Comparison of ENCODE assay signal across 9 mouse cellular contexts in genomic region chr2:160621661-160622211, GRCm38 (mm10). TPM values are rescaled to one million over a fixed set of nuclear protein-coding genes. Genes with fewer than 3 reads are reported as not detected.
DNase-seq lines count a peak whose midpoint lies in the region; ATAC-seq lines count a peak whose summit lies in the region.
"Had no signal": no experiment of that assay in that cellular context is flagged by ENCODE, and none has a peak within 500 bp of the region (broad histone marks: within the 10 kb centered on the region; RNA-seq: fewer than 3 reads in every experiment).

No protein-coding gene starts in this region.

- no peak overlapping the region for H3K4me3 ChIP-seq in heart, embryonic 14.5 days (ENCODE audit: control insufficient read depth in 1 of 2, insufficient read depth in 1 of 2, low read depth in 1 of 2, low read length in 2 of 2)
- H3K4me3 ChIP-seq in lung, embryonic 15.5 days: peak overlapping the region; percentile 7; the same call in 1 of the 2 replicates
- H3K4me3 ChIP-seq: midbrain, embryonic 12.5 days had no signal

- H3K36me3 ChIP-seq in heart, embryonic 14.5 days (ENCODE audit: control insufficient read depth, insufficient read depth, low read length): no peaks in the 10 kb centered on the region
- no peaks in the 10 kb centered on the region for H3K36me3 ChIP-seq in lung, embryonic 15.5 days
- H3K36me3 ChIP-seq: midbrain, embryonic 12.5 days had no signal

- H3K4me1 ChIP-seq in heart, embryonic 14.5 days (ENCODE audit: control insufficient read depth in 2 of 2, insufficient read depth in 2 of 2, low read length in 2 of 2): peaks cover 18 to 25% of the 10 kb centered on the region in 2 experiments
- peaks cover 39% of the 10 kb centered on the region for H3K4me1 ChIP-seq in lung, embryonic 15.5 days

- H3K9ac ChIP-seq in heart, embryonic 14.5 days (ENCODE audit: low read length): no peak overlapping the region
- no peak overlapping the region for H3K9ac ChIP-seq in lung, embryonic 15.5 days
- H3K9ac ChIP-seq: midbrain, embryonic 12.5 days had no signal

- H3K9me3 ChIP-seq in heart, embryonic 14.5 days (ENCODE audit: control insufficient read depth, low read length): no peaks in the 10 kb centered on the region
- H3K9me3 ChIP-seq in lung, embryonic 15.5 days: no peaks in the 10 kb centered on the region
- H3K9me3 ChIP-seq: midbrain, embryonic 12.5 days had no signal

- peak overlapping the region; percentile 7; the same call in 1 of the 2 replicates for H3K4me2 ChIP-seq in heart, embryonic 14.5 days (ENCODE audit: low read length)
- H3K4me2 ChIP-seq in lung, embryonic 15.5 days: peak overlapping the region; percentile 26; the same call in 1 of the 2 replicates
- H3K4me2 ChIP-seq: midbrain, embryonic 12.5 days had no signal

- 44% methylated on average over 5 of the region's 5 CpGs for WGBS in heart, embryonic 14.5 days
- 32% methylated on average over 5 of the region's 5 CpGs for WGBS in lung, embryonic 15.5 days

- peak; percentile 11 to 21 for DNase-seq in spleen, adult 18-20 months
- no peak for DNase-seq in spleen, postnatal 14 days (ENCODE audit: low spot score in 2 of 2)
- DNase-seq in fat pad, adult 2 months (ENCODE audit: extremely low read depth, low read depth, low spot score): peak; percentile 39
- DNase-seq in kidney, postnatal 4 days: peak; percentile 87 to 93
- DNase-seq in testis, postnatal 10 days (ENCODE audit: low spot score): peak; percentile 84
- DNase-seq in yolk sac, embryonic 10.5 days (ENCODE audit: low spot score): no peak

- ATAC-seq in heart, embryonic 14.5 days (ENCODE audit: insufficient number of reproducible peaks, insufficient read depth, low FRiP score, low read depth): peak; percentile 49; the same call in 1 of the 2 replicates
- peak; percentile 69 for ATAC-seq in lung, embryonic 15.5 days (ENCODE audit: borderline replicate concordance, extremely low read depth, low FRiP score, low TSS enrichment)

- no peaks in the 10 kb centered on the region for H3K27me3 ChIP-seq in heart, embryonic 14.5 days (ENCODE audit: control insufficient read depth, insufficient read depth, low read length)
- H3K27me3 ChIP-seq in lung, embryonic 15.5 days: no peaks in the 10 kb centered on the region
- H3K27me3 ChIP-seq: midbrain, embryonic 12.5 days had no signal

- H3K27ac ChIP-seq in heart, embryonic 14.5 days (replicated peaks in 1 of 2; ENCODE audit: control insufficient read depth in 1 of 2, insufficient read depth in 1 of 2, low read depth in 2 of 2, low read length in 2 of 2): peak overlapping the region; percentile 73 to 87
- peak overlapping the region; percentile 82 for H3K27ac ChIP-seq in lung, embryonic 15.5 days
- H3K27ac ChIP-seq: midbrain, embryonic 12.5 days had no signal

RNA-seq across cellular contexts. Expression of gene Top1, which starts 24.0 kb away (rescaled TPM):
- polyA plus RNA-seq in heart, embryonic 14.5 days (2014; fragmentation: Nextera tagmentation; extraction: Ambion mirVana): 48.6 and 49.7 TPM in 2 replicates
- polyA plus RNA-seq in lung, embryonic 15.5 days (2015; fragmentation: Nextera tagmentation; extraction: Ambion mirVana): 69.8 and 69.9 TPM in 2 replicates

Comparison
In these comparisons a context has a peak if more than half of its experiments do, and no peak if none do; other contexts are left out.
1. DNase-seq: peak in spleen, adult 18-20 months (2 of 2), fat pad, adult 2 months (single experiment), kidney, postnatal 4 days (2 of 2) and testis, postnatal 10 days (single experiment); none in spleen, postnatal 14 days (0 of 2) and yolk sac, embryonic 10.5 days (single experiment).